Mouse (Mus musculus) stomach, postnatal 0 days (tissue): ENCODE results near the gene Cox6a1.

ENCODE experiments used
- CTCF ChIP-seq: IDR thresholded peaks from 2 replicates; pipeline ENCODE4 v1.5.1; 2016; ENCODE audit warnings: antibody characterized with exemption, low read depth, mild to moderate bottlenecking, moderate library complexity
- EP300 ChIP-seq: optimal IDR thresholded peaks from 2 replicates; pipeline ENCODE3; 2016; ENCODE audit warnings: antibody characterized with exemption

DNA sequence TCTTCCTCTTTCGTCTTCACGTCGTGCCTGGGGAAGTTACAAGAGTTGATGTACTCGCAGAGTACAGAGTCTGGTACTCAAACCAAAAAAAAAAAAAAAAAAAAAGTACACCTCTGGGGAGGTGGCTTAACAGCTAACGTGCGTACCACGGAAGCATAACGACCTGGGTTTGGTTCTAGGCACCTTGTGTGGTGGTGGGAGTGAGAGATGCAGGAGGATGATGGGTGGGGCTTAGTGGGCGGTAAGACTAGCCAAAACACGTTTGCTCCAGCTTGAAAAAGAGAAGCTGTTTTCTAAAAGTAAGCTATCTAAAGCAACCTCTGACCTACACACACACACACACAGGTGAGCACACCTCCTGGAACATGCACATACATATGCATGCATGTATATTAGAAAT lies 46.1 kb upstream of the Cox6a1 start:
- no peak for TF ChIP-seq CTCF
- no peak for TF ChIP-seq EP300
